Mouse (Mus musculus): ENCODE data around the gene Rasl12.

Gene Rasl12

GRCm38 (mm10) chr9:65435671-65436301 lies 37.5 kb downstream of the Rasl12 start, which contains the start of gene Mtfmt:
TSS of gene Mtfmt (plus strand) at chr9:65435782.
- peak; percentile 67 for DNase-seq (ENCODE audit: low spot score)

DNA sequence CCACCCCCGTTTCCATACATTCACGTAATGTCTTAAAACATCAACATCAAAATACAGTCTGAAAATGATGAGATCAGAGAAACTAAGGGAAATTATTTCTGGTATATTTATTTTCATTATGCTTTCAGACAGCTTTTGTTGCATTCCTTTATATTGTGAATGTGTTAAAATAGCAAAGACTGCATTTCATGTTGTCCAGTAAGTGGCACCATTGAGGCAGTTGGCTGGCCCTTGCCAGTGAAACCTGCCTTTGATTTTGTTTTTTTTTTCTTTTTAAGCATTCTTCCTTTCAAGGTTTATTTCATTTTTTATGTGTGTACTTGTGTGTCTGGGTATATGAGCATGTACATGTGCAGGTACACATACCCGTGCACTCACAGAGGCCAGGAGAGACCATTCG lies 46.4 kb downstream of the Rasl12 start:
- no peak for DNase-seq (ENCODE audit: low spot score)

GRCm38 (mm10) chr9:65447951-65448350 lies 49.6 kb downstream of the Rasl12 start:
- DNase-seq (ENCODE audit: low spot score), result no peak

DNA sequence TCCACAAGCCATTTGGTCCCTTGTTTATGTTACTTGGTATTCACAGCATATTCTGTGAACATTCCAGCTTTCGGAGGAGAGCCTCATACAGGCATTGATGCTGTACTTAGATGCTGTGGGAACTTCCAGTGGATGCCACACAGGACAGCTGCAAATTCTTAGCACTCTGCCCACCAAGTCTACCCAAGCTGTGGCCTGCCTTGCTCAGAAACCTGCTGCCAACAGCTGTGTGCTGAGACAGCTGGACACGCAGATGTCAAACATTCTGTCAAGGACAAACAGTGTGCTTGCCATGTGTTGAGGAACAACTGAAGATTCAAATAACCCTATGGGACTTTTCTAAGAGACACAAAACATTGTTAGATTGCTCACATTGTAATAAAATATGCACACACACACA lies 60.7 kb downstream of the Rasl12 start:
- no peak for DNase-seq (ENCODE audit: low spot score)

- no peak for DNase-seq (ENCODE audit: low spot score)
Measured at GRCm38 (mm10) chr9:65460198-65460597, 61.9 kb downstream of the Rasl12 start.

DNA sequence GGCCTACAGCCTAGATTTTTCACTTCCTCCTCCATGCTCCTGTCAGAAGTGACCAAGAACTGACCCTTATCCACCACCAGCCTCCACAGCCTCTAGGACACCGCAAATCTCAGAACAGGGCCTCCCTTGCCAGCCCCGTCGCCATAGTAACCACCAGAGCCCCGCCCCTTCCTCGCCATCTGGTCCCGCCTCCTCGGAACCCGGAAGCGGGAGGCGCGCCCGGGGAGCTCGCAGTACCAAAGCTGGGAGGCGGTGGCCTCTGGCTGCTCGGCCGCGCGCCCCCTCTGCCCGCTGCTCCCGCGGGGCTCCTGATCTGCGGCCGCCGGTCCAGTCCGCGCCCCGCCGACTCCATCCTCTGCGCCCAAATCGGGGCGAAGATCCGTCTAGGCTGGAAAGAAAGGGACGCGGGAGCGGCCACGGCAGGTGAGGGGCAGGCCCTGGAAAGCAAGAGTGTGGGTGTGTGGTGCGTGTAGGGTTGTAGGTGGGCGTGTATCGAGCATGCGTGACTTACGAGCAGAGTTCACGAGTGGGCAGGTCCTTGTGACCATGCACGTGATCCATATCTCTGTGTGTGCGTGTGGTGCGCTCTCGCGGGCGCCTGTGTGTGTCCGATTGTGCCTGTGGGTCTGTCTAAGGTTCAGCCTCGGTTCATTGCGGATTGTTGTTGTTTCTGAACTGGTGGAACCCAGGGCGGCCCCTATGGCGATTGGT lies 62.6 kb downstream of the Rasl12 start, which contains the start of gene Spg21:
TSS of gene Spg21 (plus strand) at position 216 of the 711 bp plus-strand sequence.
- peak; percentile 92 for DNase-seq (ENCODE audit: low spot score)

GRCm38 (mm10) chr9:65462544-65462943 lies 64.2 kb downstream of the Rasl12 start:
- no peak for DNase-seq (ENCODE audit: low spot score)

- DNase-seq (ENCODE audit: low spot score), result no peak
Measured at GRCm38 (mm10) chr9:65464161-65464560, 65.9 kb downstream of the Rasl12 start.

All from urinary bladder, postnatal 10 days (tissue).